Mouse (Mus musculus) midbrain, embryonic 11.5 days (tissue): Measurements from ENCODE around the gene Dnajb14. TPM values are rescaled to one million over a fixed set of nuclear protein-coding genes. Genes with fewer than 3 reads are reported as not detected.

Experiments
- ATAC-seq: fragments of 200-750 bp; cut with Nextera tagmentation; 2 replicates; pipeline ENCODE4 v1.8.0; 2017; ENCODE audit warnings: moderate TSS enrichment, moderate library complexity; ENCODE audit not compliant: low FRiP score
- DNase-seq: peaks from one replicate; pipeline ENCODE4 v3.0.0; 2015; ENCODE audit warnings: low spot score; ENCODE audit errors: missing footprints
- H3K27ac ChIP-seq: fragments of 300-500 bp; sonication (generic); 2 replicates; pipeline ENCODE4 v1.5.1; 2014; ENCODE audit warnings: low read depth, low read length
- H3K27me3 ChIP-seq: fragments of 300-500 bp; sonication (generic); 2 replicates; pipeline ENCODE4 v1.6.1; 2014; ENCODE audit warnings: mild to moderate bottlenecking, low read length, moderate library complexity, mixed read lengths; ENCODE audit not compliant: control insufficient read depth, insufficient read depth
- H3K36me3 ChIP-seq: fragments of 300-500 bp; sonication (generic); 2 replicates; pipeline ENCODE4 v1.6.1; 2014; ENCODE audit warnings: mild to moderate bottlenecking, low read length, moderate library complexity, mixed read lengths; ENCODE audit not compliant: control insufficient read depth, insufficient read depth
- H3K4me1 ChIP-seq: fragments of 300-500 bp; sonication (generic); 2 replicates; pipeline ENCODE4 v1.6.1; 2014; ENCODE audit warnings: low read length; ENCODE audit not compliant: control insufficient read depth, insufficient read depth
- H3K4me2 ChIP-seq: fragments of 300-500 bp; sonication (generic); 2 replicates; pipeline ENCODE4 v1.6.1; 2014; ENCODE audit warnings: mild to moderate bottlenecking, moderate library complexity
- H3K4me3 ChIP-seq: fragments of 300-500 bp; sonication (generic); 2 replicates; pipeline ENCODE4 v1.5.1; 2014; ENCODE audit warnings: low read depth, low read length
- H3K9ac ChIP-seq: fragments of 300-500 bp; sonication (generic); 2 replicates; pipeline ENCODE4 v1.6.1; 2014; ENCODE audit warnings: low read length
- H3K9me3 ChIP-seq: fragments of 300-500 bp; sonication (generic); 2 replicates; pipeline ENCODE4 v1.6.1; 2016; ENCODE audit warnings: low read length; ENCODE audit not compliant: control insufficient read depth
- WGBS: fragments of 180-500 bp; shearing (Covaris S2); extraction: QIAGEN DNeasy Blood & Tissue Kit; methylation state at CpG from one replicate; pipeline ENCODE4 v1.1.7; 2014; 5-methylcytosine and 5-hydroxymethylcytosine counted together
- polyA plus RNA-seq: library from polyadenylated mRNA; unstranded; fragments of >200 nt; fragmentation: Nextera tagmentation; extraction: Ambion mirVana; gene quantifications from 2 replicates; pipeline ENCODE4 v1.2.1, GENCODE M21; 2014

The Dnajb14 gene
- polyA plus RNA-seq, 1 experiment from 2014 or later = 9.9 TPM

GRCm38 (mm10) chr3:137918932-137919311 lies 51.4 kb downstream of the Dnajb14 start:
- no peaks in the 10 kb centered on the region for H3K9me3 ChIP-seq
- peak overlapping the region; percentile 35; the same call in 1 of the 2 replicates for H3K27ac ChIP-seq
- ATAC-seq = peak; percentile 24; the same call in 1 of the 2 replicates
- H3K27me3 ChIP-seq = no peaks in the 10 kb centered on the region
- WGBS = 13% methylated on average over 6 of the region's 6 CpGs
- H3K4me1 ChIP-seq = peaks cover 15% of the 10 kb centered on the region
- H3K4me2 ChIP-seq = peak overlapping the region; percentile 84
- H3K4me3 ChIP-seq = peak overlapping the region; percentile 86
- H3K36me3 ChIP-seq = no peaks in the 10 kb centered on the region
- H3K9ac ChIP-seq = peak overlapping the region; percentile 81
- DNase-seq = peak; percentile 86

- DNase-seq = no peak
- peak overlapping the region; percentile 81 for H3K9ac ChIP-seq
Observed at GRCm38 (mm10) chr3:137919398-137919797, 51.9 kb downstream of the Dnajb14 start.

GRCm38 (mm10) chr3:137920594-137920993 lies 53.1 kb downstream of the Dnajb14 start:
- Histone ChIP-seq H3K9ac (no peak overlapping the region), H3K9me3 (no peaks in the 10 kb centered on the region), H3K27me3 (no peaks in the 10 kb centered on the region), H3K36me3 (no peaks in the 10 kb centered on the region), H3K27ac (no peak overlapping the region), H3K4me1 (peaks cover 15% of the 10 kb centered on the region), H3K4me3 (no peak overlapping the region), H3K4me2 (no peak overlapping the region)
- DNase-seq (no peak), ATAC-seq (no peak)
- 97% methylated on average over 4 of the region's 4 CpGs for WGBS

More at GRCm38 (mm10) chr3:137919398-137919797, 51.9 kb downstream of the Dnajb14 start:
- Histone ChIP-seq H3K9me3 (no peaks in the 10 kb centered on the region), H3K4me2 (peak overlapping the region; percentile 84), H3K27me3 (no peaks in the 10 kb centered on the region), H3K4me1 (peaks cover 15% of the 10 kb centered on the region), H3K27ac (no peak overlapping the region), H3K4me3 (peak overlapping the region; percentile 86), H3K36me3 (no peaks in the 10 kb centered on the region)
- WGBS = 91% methylated on average over 7 of the region's 7 CpGs
- ATAC-seq = no peak

GRCm38 (mm10) chr3:137927010-137927409 lies 59.5 kb downstream of the Dnajb14 start:
- ATAC-seq = no peak
- Histone ChIP-seq H3K4me1 (no peaks in the 10 kb centered on the region), H3K9ac (no peak overlapping the region), H3K27me3 (no peaks in the 10 kb centered on the region), H3K4me2 (no peak overlapping the region), H3K4me3 (no peak overlapping the region), H3K9me3 (no peaks in the 10 kb centered on the region), H3K27ac (no peak overlapping the region), H3K36me3 (no peaks in the 10 kb centered on the region)
- WGBS = 92% methylated on average over 4 of the region's 4 CpGs
- no peak for DNase-seq

GRCm38 (mm10) chr3:137929940-137930339 lies 62.5 kb downstream of the Dnajb14 start:
- Histone ChIP-seq H3K36me3 (no peaks in the 10 kb centered on the region), H3K9ac (no peak overlapping the region), H3K4me1 (no peaks in the 10 kb centered on the region), H3K27ac (no peak overlapping the region), H3K9me3 (no peaks in the 10 kb centered on the region), H3K4me2 (no peak overlapping the region), H3K27me3 (no peaks in the 10 kb centered on the region), H3K4me3 (no peak overlapping the region)
- DNase-seq (peak; percentile 41), ATAC-seq (no peak)
- WGBS = 93% methylated on average over 3 of the region's 3 CpGs

- DNase-seq (no peak), ATAC-seq (no peak)
- no peaks in the 10 kb centered on the region for H3K9me3 ChIP-seq
- H3K27ac ChIP-seq = no peak overlapping the region
- no peak overlapping the region for H3K9ac ChIP-seq
- H3K4me1 ChIP-seq = peaks cover 10% of the 10 kb centered on the region
- WGBS = 83% methylated on average over 7 of the region's 7 CpGs
- no peaks in the 10 kb centered on the region for H3K27me3 ChIP-seq
- H3K36me3 ChIP-seq = no peaks in the 10 kb centered on the region
- no peak overlapping the region for H3K4me3 ChIP-seq
- H3K4me2 ChIP-seq = no peak overlapping the region
Observed at GRCm38 (mm10) chr3:137932748-137933147, 65.3 kb downstream of the Dnajb14 start.

- WGBS = 82% methylated on average over 3 of the region's 3 CpGs
- Histone ChIP-seq H3K9ac (no peak overlapping the region), H3K27ac (no peak overlapping the region), H3K4me3 (no peak overlapping the region), H3K4me1 (peaks cover 10% of the 10 kb centered on the region), H3K27me3 (no peaks in the 10 kb centered on the region), H3K9me3 (no peaks in the 10 kb centered on the region), H3K4me2 (no peak overlapping the region), H3K36me3 (no peaks in the 10 kb centered on the region)
- no peak for ATAC-seq
- no peak for DNase-seq
Observed at GRCm38 (mm10) chr3:137933986-137934385, 66.5 kb downstream of the Dnajb14 start.

- Histone ChIP-seq H3K4me2 (no peak overlapping the region), H3K27ac (no peak overlapping the region), H3K36me3 (no peaks in the 10 kb centered on the region), H3K4me1 (peaks cover 10% of the 10 kb centered on the region), H3K27me3 (no peaks in the 10 kb centered on the region), H3K4me3 (no peak overlapping the region), H3K9me3 (no peaks in the 10 kb centered on the region), H3K9ac (no peak overlapping the region)
- WGBS = 35% methylated on average over 5 of the region's 5 CpGs
- ATAC-seq (peak; percentile 56), DNase-seq (peak; percentile 85)
Observed at GRCm38 (mm10) chr3:137935570-137936525, 68.4 kb downstream of the Dnajb14 start.

- Histone ChIP-seq H3K36me3 (no peaks in the 10 kb centered on the region), H3K4me1 (peaks cover 10% of the 10 kb centered on the region), H3K9ac (no peak overlapping the region), H3K4me3 (no peak overlapping the region), H3K9me3 (no peaks in the 10 kb centered on the region), H3K27ac (no peak overlapping the region), H3K27me3 (no peaks in the 10 kb centered on the region), H3K4me2 (no peak overlapping the region)
- WGBS = 32% methylated on average over 6 of the region's 6 CpGs
- DNase-seq = no peak
- peak; percentile 22; the same call in 1 of the 2 replicates for ATAC-seq
Observed at GRCm38 (mm10) chr3:137936541-137936940, 69.1 kb downstream of the Dnajb14 start.
